28 mouse cellular contexts compared by ENCODE assay signal in genomic region chr9:47571461-47571860, GRCm38 (mm10). TPM values are rescaled to one million over a fixed set of nuclear protein-coding genes. Genes with fewer than 3 reads are reported as not detected.
A peak's percentile ranks its signal among the peaks of the same experiment; 100 is the strongest.
DNase-seq lines count a peak whose midpoint lies in the region; ATAC-seq and TF ChIP-seq lines count a peak whose summit lies in the region.
"Had no signal": no experiment of that assay in that cellular context is flagged by ENCODE, and none has a peak within 500 bp of the region (broad histone marks: within the 10 kb centered on the region; RNA-seq: fewer than 3 reads in every experiment).

No protein-coding gene starts in this region.

- H3K9me3 ChIP-seq in E14TG2a.4 (ENCODE audit: low read length) (no peaks in the 10 kb centered on the region), ES-E14 (ENCODE audit: control insufficient read depth, insufficient read depth, low read depth, low read length) (no peaks in the 10 kb centered on the region)
- no peaks in the 10 kb centered on the region for H3K9me3 ChIP-seq in hindbrain, embryonic 12.5 days (replicated peaks)
- H3K9me3 ChIP-seq: embryonic facial prominence, embryonic 12.5 days; embryonic facial prominence, embryonic 15.5 days; heart, embryonic 10.5 days; heart, embryonic 13.5 days; hindbrain, embryonic 15.5 days; intestine, embryonic 15.5 days had no signal

- no peak for ATAC-seq in hindbrain, embryonic 12.5 days (ENCODE audit: low FRiP score)
- no peak for ATAC-seq in CD4-positive, CD25-positive, alpha-beta regulatory T cell, adult 4 months
- ATAC-seq: activated CD4-positive, CD25-positive, alpha-beta regulatory T cell, adult 4 months; forebrain, embryonic 14.5 days; forebrain, postnatal 0 days; intestine, embryonic 15.5 days; Patski had no signal

- H3K27me3 ChIP-seq in E14TG2a.4 (ENCODE audit: insufficient read depth, low read length): no peaks in the 10 kb centered on the region
- no peaks in the 10 kb centered on the region for H3K27me3 ChIP-seq in hindbrain, embryonic 12.5 days
- H3K27me3 ChIP-seq: CH12.LX; hindbrain, embryonic 15.5 days; intestine, embryonic 15.5 days; Patski had no signal

- peak overlapping the region; percentile 62; the same call in 1 of the 2 replicates for H3K9ac ChIP-seq in ES-E14 (ENCODE audit: insufficient read depth, low read depth, low read length, poor library complexity, severe bottlenecking)
- H3K9ac ChIP-seq in hindbrain, embryonic 12.5 days: no peak overlapping the region
- H3K9ac ChIP-seq: embryonic facial prominence, embryonic 12.5 days; embryonic facial prominence, embryonic 15.5 days; forebrain, postnatal 0 days; heart, embryonic 13.5 days; hindbrain, embryonic 15.5 days; intestine, embryonic 15.5 days had no signal

- WGBS in hindbrain, embryonic 12.5 days: 88% methylated on average over 7 of the region's 7 CpGs

- H3K4me3 ChIP-seq in E14TG2a.4 (replicated peaks; ENCODE audit: low read length): peak overlapping the region; percentile 79
- peak overlapping the region; percentile 66 to 82 for H3K4me3 ChIP-seq in ES-E14 (ENCODE audit: insufficient read depth in 1 of 2, low read depth in 1 of 2, low read length in 2 of 2, poor library complexity in 1 of 2, severe bottlenecking in 1 of 2)
- no peak overlapping the region for H3K4me3 ChIP-seq in hindbrain, embryonic 12.5 days
- H3K4me3 ChIP-seq: embryonic facial prominence, embryonic 12.5 days; embryonic facial prominence, embryonic 15.5 days; gastrocnemius, adult 2 months; heart, adult 2 months; heart, embryonic 10.5 days; heart, embryonic 13.5 days; hindbrain, embryonic 15.5 days; intestine, embryonic 15.5 days had no signal

- in situ Hi-C loops in ES-E14 (cut with MboI; ENCODE audit: low sequenced_read_pairs in 2 of 2, unreplicated experiment in 2 of 2): no loop called here

- DNase-seq in heart, adult 11 months: peak; percentile 81
- no peak for DNase-seq in heart, adult 18-20 months
- DNase-seq in ES-E14 (ENCODE audit: low read depth, low spot score): no peak
- DNase-seq in R1 (ENCODE audit: low read depth, low spot score): peak; percentile 77
- no peak for DNase-seq in kidney, adult 8-10 months
- DNase-seq: adrenal gland, adult 8-10 months; cerebellum, adult 9-10 months; cerebellum, postnatal 14 days; forebrain, postnatal 0 days; gastrocnemius, adult 2 months; gastrocnemius, postnatal 14 days; heart, adult 2 months; heart, postnatal 14 days; heart, postnatal 4 days; kidney, adult 11 months had no signal

- H3K36me3 ChIP-seq in E14TG2a.4 (ENCODE audit: insufficient read depth, low read length) (peaks cover 10% of the 10 kb centered on the region; the same call in 1 of the 2 replicates), ES-E14 (ENCODE audit: control insufficient read depth, insufficient read depth, low read length, poor library complexity, severe bottlenecking) (no peaks in the 10 kb centered on the region; the same call in 1 of the 2 replicates)
- H3K36me3 ChIP-seq in hindbrain, embryonic 12.5 days: no peaks in the 10 kb centered on the region
- H3K36me3 ChIP-seq: embryonic facial prominence, embryonic 12.5 days; embryonic facial prominence, embryonic 15.5 days; heart, embryonic 10.5 days; heart, embryonic 13.5 days; hindbrain, embryonic 15.5 days; intestine, embryonic 15.5 days had no signal

- no peak for TF ChIP-seq CTCF in E14TG2a.4 (conservative IDR thresholded peaks at IDR 0.05; ENCODE audit: low read length)

- no peak overlapping the region for H3K27ac ChIP-seq in ES-E14 (ENCODE audit: insufficient read depth, low read depth, low read length, poor library complexity, severe bottlenecking)
- no peak overlapping the region for H3K27ac ChIP-seq in hindbrain, embryonic 12.5 days
- H3K27ac ChIP-seq: embryonic facial prominence, embryonic 12.5 days; embryonic facial prominence, embryonic 15.5 days; gastrocnemius, adult 2 months; heart, adult 2 months; heart, embryonic 10.5 days; heart, embryonic 13.5 days; hindbrain, embryonic 15.5 days; intestine, embryonic 15.5 days had no signal

- H3K4me2 ChIP-seq in hindbrain, embryonic 12.5 days (replicated peaks): no peak overlapping the region
- H3K4me2 ChIP-seq: embryonic facial prominence, embryonic 12.5 days; embryonic facial prominence, embryonic 15.5 days; heart, embryonic 13.5 days; hindbrain, embryonic 15.5 days; intestine, embryonic 15.5 days had no signal

- peaks cover 56% of the 10 kb centered on the region for H3K4me1 ChIP-seq in E14TG2a.4 (replicated peaks; ENCODE audit: low read depth, low read length)
- peaks cover 9 to 18% of the 10 kb centered on the region in 2 experiments for H3K4me1 ChIP-seq in ES-E14 (ENCODE audit: control insufficient read depth in 2 of 2, insufficient read depth in 2 of 2, low read length in 2 of 2, poor library complexity in 1 of 2)
- peaks cover 44% of the 10 kb centered on the region for H3K4me1 ChIP-seq in hindbrain, embryonic 12.5 days

TF ChIP-seq in ES-E14, 5 proteins besides CTCF, POLR2A, EP300 and RAD21:
- no peak for TF ChIP-seq MAFK (IDR thresholded peaks at IDR 0.05; ENCODE audit: insufficient read depth, low read depth, low read length)
- TF ChIP-seq ZC3H11A (IDR thresholded peaks at IDR 0.05; ENCODE audit: borderline replicate concordance, low read depth, low read length): no peak
- no peak for TF ChIP-seq CHD2 (IDR thresholded peaks at IDR 0.05; ENCODE audit: low read depth, low read length)
- no peak for TF ChIP-seq HCFC1 (IDR thresholded peaks at IDR 0.05; ENCODE audit: borderline replicate concordance, insufficient read depth, low read length)
- no peak for TF ChIP-seq ZNF384 (IDR thresholded peaks at IDR 0.05; ENCODE audit: low read depth, low read length)
TF ChIP-seq in ES-E14: peak in this region for 0.

RNA-seq across cellular contexts. Expression of gene Cadm1, which starts 41.5 kb away (rescaled TPM):
- total RNA-seq in heart, adult 18-20 months (2021): 1 to 10 TPM; 1.9 to 2.5 TPM
- 78.7 and 121 TPM in 2 replicates for total RNA-seq in ES-E14 (2012; rRNA removed)
- 120 and 132 TPM in 2 replicates for polyA plus RNA-seq in hindbrain, embryonic 12.5 days (2016; fragmentation: Nextera tagmentation; extraction: Ambion mirVana)
- polyA plus RNA-seq in CD4-positive, CD25-positive, alpha-beta regulatory T cell, adult 4 months (2017; shearing (Covaris generic)): under 1 TPM; 0.34 to 0.50 TPM
- total RNA-seq: CH12.LX had no signal

Comparison
In these comparisons a context has a peak if more than half of its experiments do, and no peak if none do; other contexts are left out.
1. DNase-seq: peak in heart, adult 11 months (single experiment) and R1 (single experiment); none in heart, adult 18-20 months (0 of 2), ES-E14 (single experiment) and kidney, adult 8-10 months (0 of 2).
2. RNA of gene Cadm1, which starts 41.5 kb away (total RNA-seq): 78.7 to 121 TPM in ES-E14; 1.9 to 2.5 TPM in heart, adult 18-20 months; every median in the first group is over 10 times any median in the second.